Mouse (Mus musculus): ENCODE data around the gene Tpmt. TPM values are rescaled to one million over a fixed set of nuclear protein-coding genes. Genes with fewer than 3 reads are reported as not detected.

Gene Tpmt
- 1 to 10 TPM; 4.1 to 5.1 TPM for total RNA-seq (2021)
- long read RNA-seq, experiment 1, partial matches to known transcripts: 0 of 7 reads
- long read RNA-seq, experiment 1, other reads (novel, unspliced or antisense): 6 of 7 reads
- long read RNA-seq, experiment 2, partial matches to known transcripts: 0 of 7 reads
- long read RNA-seq, experiment 2, other reads (novel, unspliced or antisense): 6 of 7 reads

- no peak for DNase-seq
These were observed at the start of gene Tpmt for GRCm38 (mm10) chr13:47044617-47044947. TSS of gene Tpmt (minus strand) at chr13:47044737.

GRCm38 (mm10) chr13:47093791-47094190 lies 49.3 kb upstream of the Tpmt start:
- no peak for DNase-seq

GRCm38 (mm10) chr13:47089271-47089670 lies 44.7 kb upstream of the Tpmt start:
- no peak for DNase-seq

GRCm38 (mm10) chr13:47088433-47088832 lies 43.9 kb upstream of the Tpmt start:
- no peak for DNase-seq

GRCm38 (mm10) chr13:47080905-47081505 lies 36.5 kb upstream of the Tpmt start:
- no peak for DNase-seq

GRCm38 (mm10) chr13:47078799-47079198 lies 34.3 kb upstream of the Tpmt start:
- no peak for DNase-seq

- no peak for DNase-seq
These were observed 32.8 kb upstream of the Tpmt start for GRCm38 (mm10) chr13:47077367-47077766.

- DNase-seq: no peak
These were observed 31.6 kb upstream of the Tpmt start for GRCm38 (mm10) chr13:47076156-47076555.

- no peak for DNase-seq
These were observed 27.9 kb upstream of the Tpmt start for GRCm38 (mm10) chr13:47072484-47072883.

- DNase-seq: no peak
These were observed 27.3 kb upstream of the Tpmt start for GRCm38 (mm10) chr13:47071871-47072270.

GRCm38 (mm10) chr13:47070329-47071080 lies 26.0 kb upstream of the Tpmt start:
- no peak for DNase-seq

- no peak for DNase-seq
These were observed 22.5 kb upstream of the Tpmt start for GRCm38 (mm10) chr13:47067001-47067400.

- no peak for DNase-seq
These were observed 22.0 kb upstream of the Tpmt start for GRCm38 (mm10) chr13:47066516-47066915.

GRCm38 (mm10) chr13:47063985-47064760 lies 19.6 kb upstream of the Tpmt start:
- DNase-seq: no peak

GRCm38 (mm10) chr13:47062756-47063155 lies 18.2 kb upstream of the Tpmt start:
- DNase-seq: no peak

GRCm38 (mm10) chr13:47056781-47057180 lies 12.2 kb upstream of the Tpmt start:
- DNase-seq: no peak

GRCm38 (mm10) chr13:47056126-47056525 lies 11.6 kb upstream of the Tpmt start:
- DNase-seq: no peak

GRCm38 (mm10) chr13:47053971-47054370 lies 9.4 kb upstream of the Tpmt start:
- no peak for DNase-seq

- no peak for DNase-seq
These were observed 5.5 kb upstream of the Tpmt start for GRCm38 (mm10) chr13:47050009-47050408.

GRCm38 (mm10) chr13:47047996-47048395 lies 3.5 kb upstream of the Tpmt start:
- DNase-seq: peak; percentile 48

- peak; percentile 27 for DNase-seq
These were observed 512 bp downstream of the Tpmt start for GRCm38 (mm10) chr13:47043833-47044616.
